Mouse (Mus musculus): ENCODE results near the gene Gbp3. TPM values are rescaled to one million over a fixed set of nuclear protein-coding genes. Genes with fewer than 3 reads are reported as not detected.
A peak's percentile ranks its signal among the peaks of the same experiment; 100 is the strongest.
"Not testable (repeated sequence)": the region's sequence is repeated elsewhere in the genome, so short reads cannot be mapped to it uniquely, and the experiment has no call there.

Gene Gbp3
- 10 to 100 TPM in 2 of 4 experiments, 1 to 10 TPM in 2; 7.1 to 14.0 (median 9.8) TPM for total RNA-seq (2022)

GRCm38 (mm10) chr3:142559632-142560228 is at the start of gene Gbp3:
Gene Gbp3 (plus strand): TSS chr3:142560026.
- DNase-seq: peak; percentile 24

GRCm38 (mm10) chr3:142528116-142528515 is 31.7 kb upstream of the Gbp3 start:
- DNase-seq: no peak

DNA sequence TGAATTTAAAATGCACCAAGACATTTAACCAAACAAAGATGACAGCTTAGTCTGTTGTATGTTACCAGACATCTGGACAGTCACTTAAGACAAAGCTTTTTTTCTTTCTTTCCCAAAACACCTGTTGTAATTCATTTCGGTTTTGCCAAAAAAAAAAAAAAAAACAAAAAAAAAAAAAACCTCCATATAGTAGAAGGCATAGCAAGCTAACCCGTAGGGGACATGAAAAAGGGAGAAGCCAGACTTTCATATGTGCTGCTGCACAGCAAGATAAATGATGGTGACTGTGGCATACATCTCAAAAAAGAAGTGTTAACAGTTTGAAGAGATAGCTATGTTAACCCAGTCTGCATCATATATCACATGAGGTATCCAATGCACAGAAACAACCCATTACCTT is 30.2 kb upstream of the Gbp3 start:
- DNase-seq: no peak

- peak; percentile 51 for DNase-seq
Measured at GRCm38 (mm10) chr3:142530087-142530953, 29.5 kb upstream of the Gbp3 start, which contains the start of gene Gbp7. Gene Gbp7 (plus strand): TSS chr3:142530342.

GRCm38 (mm10) chr3:142531595-142531994 is 28.2 kb upstream of the Gbp3 start:
- no peak for DNase-seq

DNA sequence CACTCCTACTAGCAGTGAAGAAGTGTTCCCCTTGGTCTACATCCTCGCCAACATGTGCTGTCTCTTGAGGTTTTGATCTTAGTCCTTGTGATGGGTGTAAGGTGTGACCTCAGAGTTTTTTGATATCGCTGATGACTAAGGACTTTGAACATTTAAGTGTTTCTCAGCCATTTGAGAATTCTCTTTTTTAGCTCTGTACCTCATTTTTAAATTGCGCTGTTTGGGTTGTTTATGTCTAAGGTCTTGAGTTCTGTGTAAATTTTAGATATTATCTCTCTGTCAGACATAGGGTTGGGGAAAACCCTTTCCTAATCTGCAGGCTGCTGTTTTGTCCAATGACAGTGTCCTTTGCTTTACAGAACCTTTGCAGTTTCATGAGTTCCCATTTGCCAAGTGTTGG is 26.6 kb upstream of the Gbp3 start:
- no peak for DNase-seq

- no peak for DNase-seq
Measured at GRCm38 (mm10) chr3:142535667-142536066, 24.2 kb upstream of the Gbp3 start.

GRCm38 (mm10) chr3:142541391-142541790 is 18.4 kb upstream of the Gbp3 start:
- DNase-seq: peak; percentile 24

GRCm38 (mm10) chr3:142542776-142543175 is 17.1 kb upstream of the Gbp3 start:
- DNase-seq: not testable (repeated sequence)

- DNase-seq: no peak
Measured at GRCm38 (mm10) chr3:142546690-142547089, 13.1 kb upstream of the Gbp3 start.

DNA sequence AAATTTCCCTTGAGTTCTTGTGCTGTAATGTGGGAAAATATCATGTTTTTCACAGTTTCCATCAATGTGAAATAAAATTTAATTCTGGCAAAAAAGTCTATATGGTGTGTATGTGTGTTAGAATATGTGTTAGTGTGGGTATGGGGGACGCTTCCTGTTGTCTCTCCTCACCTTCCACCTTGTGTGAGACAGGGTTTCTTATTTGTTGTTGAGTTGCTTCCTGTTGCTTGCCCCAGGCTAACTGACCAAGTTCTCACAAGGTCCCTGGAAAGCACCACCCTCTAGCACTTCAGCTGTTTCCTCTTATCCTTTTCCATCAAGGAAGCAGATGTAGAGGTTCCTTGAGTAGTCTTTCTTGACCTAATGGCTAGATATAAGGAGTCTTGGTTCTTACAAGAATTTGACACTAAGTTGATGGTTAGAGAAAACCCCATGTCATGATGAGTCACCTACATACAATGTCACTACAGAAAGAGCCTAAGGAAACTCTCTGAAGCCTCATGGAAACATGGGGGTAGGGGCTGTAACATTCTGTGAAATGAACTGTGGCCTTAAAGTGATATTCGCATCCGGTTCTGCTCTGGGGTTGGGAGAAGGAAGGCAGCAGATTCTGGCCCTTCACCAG is 9.7 kb upstream of the Gbp3 start:
- no peak for DNase-seq

DNA sequence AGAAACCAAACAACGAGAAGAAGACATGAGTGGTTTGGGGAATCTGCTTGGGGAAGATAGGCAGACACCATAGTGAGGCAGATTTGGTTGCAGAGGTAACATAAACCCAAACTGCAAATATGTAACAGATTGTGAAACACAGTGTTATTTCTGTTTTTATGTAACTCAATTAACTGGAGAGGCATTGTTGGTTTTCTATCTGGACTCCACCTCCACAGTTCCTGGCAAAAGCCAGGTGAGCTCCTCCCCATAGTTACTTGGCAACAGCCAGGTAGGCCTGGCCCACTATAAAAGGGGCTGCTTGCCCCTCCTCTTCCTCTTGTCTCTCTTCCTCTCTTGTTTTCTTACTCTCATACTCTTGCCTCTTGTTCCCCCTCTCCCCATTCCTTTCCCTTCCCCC is 5.2 kb upstream of the Gbp3 start:
- no peak for DNase-seq

- no peak for DNase-seq
Measured at GRCm38 (mm10) chr3:142555623-142556022, 4.2 kb upstream of the Gbp3 start.

- peak; percentile 83 for DNase-seq
Measured at GRCm38 (mm10) chr3:142560296-142560948, 596 bp downstream of the Gbp3 start.

DNA sequence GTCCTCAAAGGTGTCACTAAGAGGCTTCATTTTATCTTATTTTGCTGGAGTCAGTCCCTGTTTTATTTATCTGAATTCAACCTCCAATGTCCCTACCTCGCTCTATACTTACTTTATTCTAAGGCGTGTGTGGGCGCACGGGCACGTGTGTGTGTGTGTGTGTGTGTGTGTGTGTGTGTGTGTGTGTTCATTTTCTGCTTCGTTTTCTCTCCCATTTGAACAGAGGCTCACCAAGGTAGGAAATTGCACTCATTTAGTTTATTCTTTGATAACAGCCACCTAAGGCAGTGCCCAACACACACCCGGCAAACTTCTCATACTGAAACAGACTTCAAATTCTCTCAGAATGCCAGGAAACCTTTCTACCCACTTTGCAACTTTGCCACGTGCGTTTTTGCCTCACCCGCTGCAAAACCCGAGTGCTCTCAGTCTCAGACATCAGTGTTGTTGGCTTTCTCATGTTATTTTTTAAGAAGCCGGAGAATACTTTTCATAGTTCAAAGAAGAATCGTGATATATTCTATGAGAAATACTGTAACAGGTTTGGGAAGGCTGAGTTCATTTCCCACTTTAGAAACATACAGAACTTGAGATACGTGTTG is 1.3 kb downstream of the Gbp3 start:
- DNase-seq: no peak

DNA sequence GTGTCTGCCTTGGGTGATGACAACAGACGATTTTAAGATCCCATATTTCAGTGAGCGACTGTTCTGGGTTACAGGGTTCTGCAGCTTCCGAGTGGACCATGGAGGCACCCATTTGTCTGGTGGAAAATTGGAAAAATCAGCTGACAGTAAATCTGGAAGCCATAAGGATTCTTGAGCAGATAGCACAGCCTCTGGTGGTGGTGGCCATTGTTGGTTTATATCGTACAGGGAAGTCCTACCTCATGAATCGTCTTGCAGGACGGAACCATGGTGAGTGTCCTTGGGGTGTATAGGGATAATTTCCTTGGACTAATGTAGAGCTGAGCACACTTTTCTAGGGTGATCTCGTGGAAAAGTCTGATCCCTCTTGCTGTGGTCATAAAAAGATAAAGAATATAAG is 1.8 kb downstream of the Gbp3 start:
- no peak for DNase-seq

DNA sequence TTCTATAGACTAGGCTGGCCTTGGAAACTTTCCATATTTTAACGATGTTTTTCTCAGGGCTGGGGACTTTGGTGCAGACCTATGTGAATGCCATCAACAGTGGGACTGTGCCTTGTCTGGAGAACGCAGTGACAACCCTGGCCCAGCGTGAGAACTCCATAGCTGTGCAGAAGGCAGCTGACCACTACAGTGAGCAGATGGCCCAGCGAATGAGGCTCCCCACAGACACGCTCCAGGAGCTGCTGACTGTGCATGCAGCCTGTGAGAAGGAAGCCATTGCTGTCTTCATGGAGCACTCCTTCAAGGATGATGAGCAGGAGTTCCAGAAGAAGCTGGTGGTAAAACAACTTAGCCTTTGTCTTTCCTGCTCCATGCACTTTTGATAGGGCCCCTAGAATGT is 7.7 kb downstream of the Gbp3 start:
- DNase-seq: not testable (repeated sequence)

- no peak for DNase-seq
Measured at GRCm38 (mm10) chr3:142570738-142571137, 10.9 kb downstream of the Gbp3 start.

GRCm38 (mm10) chr3:142577108-142577507 is 17.3 kb downstream of the Gbp3 start:
- no peak for DNase-seq

DNA sequence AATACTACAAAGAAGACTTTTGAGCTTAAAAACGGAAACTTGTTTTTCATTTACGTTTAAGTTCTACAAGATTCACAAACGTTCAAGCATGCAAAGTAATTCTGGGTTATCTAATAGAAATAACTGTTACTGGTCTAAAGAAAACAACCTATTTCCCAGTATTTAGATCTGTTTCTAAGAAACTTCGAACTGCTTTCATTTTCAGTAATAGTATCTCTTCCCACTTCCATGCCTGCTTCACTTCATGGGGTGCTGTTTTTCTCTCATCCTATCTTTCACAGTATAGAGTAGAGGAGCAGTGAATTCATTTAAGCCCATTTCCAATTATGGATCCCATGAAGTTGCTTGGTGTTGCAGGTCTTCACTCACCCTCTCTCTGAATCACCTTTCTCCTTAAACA is 18.5 kb downstream of the Gbp3 start:
- no peak for DNase-seq

- no peak for DNase-seq
Measured at GRCm38 (mm10) chr3:142583067-142583466, 23.2 kb downstream of the Gbp3 start.

DNA sequence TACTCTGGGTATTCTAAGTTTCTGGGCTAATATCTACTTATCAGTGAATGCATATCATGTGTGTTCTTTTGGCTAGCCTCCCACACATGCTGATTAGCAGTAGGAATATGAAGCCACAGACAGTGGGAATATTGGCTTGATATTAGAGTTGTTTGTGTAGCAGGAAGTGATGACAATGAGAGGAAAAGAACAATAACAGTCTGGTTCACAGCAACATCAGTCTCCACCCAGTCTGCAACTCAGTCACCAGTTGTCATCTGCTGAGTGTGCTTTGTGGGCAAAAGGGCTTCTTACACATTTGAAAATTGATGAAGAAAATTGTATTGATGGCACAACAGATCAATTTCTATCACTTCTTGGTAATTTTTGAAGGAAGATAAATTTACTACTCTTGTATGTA is 27.6 kb downstream of the Gbp3 start:
- DNase-seq: no peak

GRCm38 (mm10) chr3:142588888-142589287 is 29.1 kb downstream of the Gbp3 start:
- DNase-seq: no peak

All from adrenal gland, adult 8-10 months (tissue).